Mouse (Mus musculus): ENCODE results near the gene Brdt. TPM values are rescaled to one million over a fixed set of nuclear protein-coding genes. Genes with fewer than 3 reads are reported as not detected.

The Brdt gene
- polyA plus RNA-seq, 1 experiment from 2014 or later, result 1.4 TPM

DNA sequence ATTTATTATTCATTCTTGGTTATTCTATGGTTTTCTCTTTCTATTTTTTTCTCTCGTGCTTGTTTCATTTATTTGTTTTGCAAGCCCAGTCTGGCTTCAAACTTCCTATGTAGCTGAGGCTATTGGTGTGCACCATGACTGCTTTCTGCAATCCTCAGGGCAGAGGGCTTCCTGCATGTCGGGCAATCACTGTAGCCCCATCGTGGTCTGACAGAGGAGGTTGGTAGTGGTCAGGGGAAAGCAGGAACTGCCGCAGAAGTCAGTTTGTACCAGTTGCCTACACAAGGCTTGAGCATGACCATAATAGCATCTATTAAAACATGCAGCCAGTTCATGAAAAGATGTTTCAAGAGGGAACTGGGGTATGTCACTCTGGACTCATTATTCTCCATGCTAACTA is 23.5 kb upstream of the Brdt start:
- no peaks in the 10 kb centered on the region for H3K27me3 ChIP-seq (replicated peaks; ENCODE audit: control insufficient read depth, insufficient read depth, low read length)
- H3K9me3 ChIP-seq (replicated peaks; ENCODE audit: control insufficient read depth, low read length), result no peaks in the 10 kb centered on the region
- DNase-seq (ENCODE audit: low spot score) (no peak), ATAC-seq (no peak)
- 85% methylated on average over 4 of the region's 4 CpGs for WGBS
- no peak overlapping the region for H3K27ac ChIP-seq (ENCODE audit: low read depth, low read length)
- H3K9ac ChIP-seq (ENCODE audit: low read length), result no peak overlapping the region
- H3K36me3 ChIP-seq (ENCODE audit: control insufficient read depth, insufficient read depth, low read length), result no peaks in the 10 kb centered on the region
- no peaks in the 10 kb centered on the region for H3K4me1 ChIP-seq (ENCODE audit: control insufficient read depth, insufficient read depth, low read length)
- H3K4me3 ChIP-seq (ENCODE audit: low read depth, low read length), result no peak overlapping the region
- H3K4me2 ChIP-seq (ENCODE audit: low read length), result no peak overlapping the region

DNA sequence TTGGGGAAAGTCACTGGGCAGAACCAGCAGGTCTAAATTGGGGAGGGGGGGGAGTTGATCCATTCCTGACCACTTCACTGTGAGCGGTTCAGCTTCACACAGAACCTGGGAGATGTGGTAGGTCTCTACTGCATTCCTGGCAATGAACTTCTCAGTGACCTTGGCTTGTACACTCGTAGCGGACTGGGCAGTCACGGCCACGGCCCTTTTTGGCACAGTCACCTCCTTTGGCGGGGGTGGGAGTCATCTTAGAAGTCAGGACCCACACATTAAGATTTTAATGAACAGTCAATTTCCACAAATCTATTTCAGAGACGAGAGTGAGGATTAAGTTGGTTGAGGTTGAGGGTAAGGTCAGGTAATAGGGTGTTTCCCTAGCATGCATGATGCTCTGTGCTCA is 13.8 kb upstream of the Brdt start:
- WGBS, result 93% methylated on average over 7 of the region's 7 CpGs
- no peak for DNase-seq (ENCODE audit: low spot score)
- Histone ChIP-seq H3K36me3 (ENCODE audit: control insufficient read depth, insufficient read depth, low read length) (no peaks in the 10 kb centered on the region), H3K4me3 (ENCODE audit: low read depth, low read length) (no peak overlapping the region), H3K4me1 (ENCODE audit: control insufficient read depth, insufficient read depth, low read length) (no peaks in the 10 kb centered on the region), H3K4me2 (ENCODE audit: low read length) (no peak overlapping the region), H3K27me3 (replicated peaks; ENCODE audit: control insufficient read depth, insufficient read depth, low read length) (no peaks in the 10 kb centered on the region), H3K9me3 (replicated peaks; ENCODE audit: control insufficient read depth, low read length) (no peaks in the 10 kb centered on the region), H3K9ac (ENCODE audit: low read length) (no peak overlapping the region), H3K27ac (ENCODE audit: low read depth, low read length) (no peak overlapping the region)
- ATAC-seq, result no peak

DNA sequence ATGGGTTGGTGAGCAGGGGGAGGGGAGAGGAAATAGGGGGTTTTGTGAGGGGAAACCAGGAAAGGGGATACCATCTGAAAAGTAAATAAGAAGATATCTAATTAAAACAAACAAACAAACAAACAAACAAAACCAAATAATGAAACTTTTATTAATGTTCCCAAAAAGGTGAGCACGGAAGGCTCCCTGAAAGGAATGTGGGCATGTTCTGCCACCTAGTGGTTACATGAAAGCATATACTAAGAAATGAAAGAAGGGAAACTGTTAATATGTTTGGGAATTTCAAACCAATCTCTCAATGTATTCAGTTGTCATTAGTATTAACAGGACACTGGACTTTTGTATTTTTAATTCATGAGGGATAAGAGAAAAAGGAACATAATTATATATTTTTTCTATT is 10.3 kb upstream of the Brdt start:
- H3K27ac ChIP-seq (ENCODE audit: low read depth, low read length), result no peak overlapping the region
- H3K9me3 ChIP-seq (replicated peaks; ENCODE audit: control insufficient read depth, low read length), result no peaks in the 10 kb centered on the region
- no peaks in the 10 kb centered on the region for H3K4me1 ChIP-seq (ENCODE audit: control insufficient read depth, insufficient read depth, low read length)
- no peak overlapping the region for H3K4me3 ChIP-seq (ENCODE audit: low read depth, low read length)
- no peak for ATAC-seq
- peak; percentile 75 for DNase-seq (ENCODE audit: low spot score)
- no peak overlapping the region for H3K9ac ChIP-seq (ENCODE audit: low read length)
- no peaks in the 10 kb centered on the region for H3K36me3 ChIP-seq (ENCODE audit: control insufficient read depth, insufficient read depth, low read length)
- H3K27me3 ChIP-seq (replicated peaks; ENCODE audit: control insufficient read depth, insufficient read depth, low read length), result no peaks in the 10 kb centered on the region
- H3K4me2 ChIP-seq (ENCODE audit: low read length), result no peak overlapping the region
- 14% methylated on average over 1 of the region's 1 CpGs for WGBS

DNA sequence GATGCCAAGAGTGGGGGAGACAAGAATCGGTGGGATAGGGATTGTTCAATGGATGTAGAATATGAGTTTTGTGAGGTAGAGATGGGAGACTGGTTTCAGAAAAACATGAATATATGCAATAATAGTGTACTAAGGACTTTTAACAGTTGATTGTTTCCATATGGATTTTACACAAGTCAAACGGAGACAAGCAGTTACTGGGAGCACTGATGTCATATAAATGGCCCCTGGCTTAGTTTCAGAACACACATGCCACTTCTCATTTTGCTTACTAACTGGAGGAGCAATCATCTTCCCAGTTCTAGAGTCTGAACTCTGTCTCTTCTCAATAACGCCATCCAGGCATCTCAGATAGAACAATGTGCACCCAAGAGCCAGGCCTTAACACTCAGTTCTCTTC is 9.4 kb downstream of the Brdt start:
- WGBS, result 87% methylated on average over 3 of the region's 3 CpGs
- Histone ChIP-seq H3K27me3 (replicated peaks; ENCODE audit: control insufficient read depth, insufficient read depth, low read length) (no peaks in the 10 kb centered on the region), H3K27ac (ENCODE audit: low read depth, low read length) (no peak overlapping the region), H3K4me1 (ENCODE audit: control insufficient read depth, insufficient read depth, low read length) (no peaks in the 10 kb centered on the region), H3K9ac (ENCODE audit: low read length) (no peak overlapping the region), H3K9me3 (replicated peaks; ENCODE audit: control insufficient read depth, low read length) (no peaks in the 10 kb centered on the region), H3K36me3 (ENCODE audit: control insufficient read depth, insufficient read depth, low read length) (no peaks in the 10 kb centered on the region), H3K4me3 (ENCODE audit: low read depth, low read length) (no peak overlapping the region), H3K4me2 (ENCODE audit: low read length) (no peak overlapping the region)
- no peak for ATAC-seq
- no peak for DNase-seq (ENCODE audit: low spot score)

DNA sequence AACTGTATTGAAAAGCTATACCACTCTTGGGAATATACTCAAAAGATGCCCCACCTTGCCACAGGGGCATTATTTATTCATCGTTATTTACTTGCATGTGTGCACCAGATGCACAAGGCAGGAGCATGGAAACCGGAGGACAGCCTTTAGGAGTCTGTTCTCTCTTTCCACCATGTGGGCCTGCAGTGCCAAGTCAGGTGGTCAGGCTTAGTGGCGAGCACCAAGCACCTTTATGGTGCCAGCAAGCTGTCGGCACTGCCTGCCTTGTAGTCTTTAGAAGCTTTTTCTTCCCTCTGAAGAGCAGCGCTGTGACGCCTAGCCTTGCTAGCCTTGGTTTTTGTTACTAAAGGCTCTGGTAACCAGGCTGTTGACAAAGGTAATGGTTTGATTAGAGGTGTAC is 11.9 kb downstream of the Brdt start:
- H3K27me3 ChIP-seq (replicated peaks; ENCODE audit: control insufficient read depth, insufficient read depth, low read length), result no peaks in the 10 kb centered on the region
- DNase-seq (ENCODE audit: low spot score) (no peak), ATAC-seq (no peak)
- H3K4me2 ChIP-seq (ENCODE audit: low read length), result no peak overlapping the region
- no peak overlapping the region for H3K4me3 ChIP-seq (ENCODE audit: low read depth, low read length)
- no peaks in the 10 kb centered on the region for H3K4me1 ChIP-seq (ENCODE audit: control insufficient read depth, insufficient read depth, low read length)
- WGBS, result 81% methylated on average over 6 of the region's 6 CpGs
- H3K9ac ChIP-seq (ENCODE audit: low read length), result no peak overlapping the region
- no peak overlapping the region for H3K27ac ChIP-seq (ENCODE audit: low read depth, low read length)
- no peaks in the 10 kb centered on the region for H3K36me3 ChIP-seq (ENCODE audit: control insufficient read depth, insufficient read depth, low read length)
- H3K9me3 ChIP-seq (replicated peaks; ENCODE audit: control insufficient read depth, low read length), result no peaks in the 10 kb centered on the region

DNA sequence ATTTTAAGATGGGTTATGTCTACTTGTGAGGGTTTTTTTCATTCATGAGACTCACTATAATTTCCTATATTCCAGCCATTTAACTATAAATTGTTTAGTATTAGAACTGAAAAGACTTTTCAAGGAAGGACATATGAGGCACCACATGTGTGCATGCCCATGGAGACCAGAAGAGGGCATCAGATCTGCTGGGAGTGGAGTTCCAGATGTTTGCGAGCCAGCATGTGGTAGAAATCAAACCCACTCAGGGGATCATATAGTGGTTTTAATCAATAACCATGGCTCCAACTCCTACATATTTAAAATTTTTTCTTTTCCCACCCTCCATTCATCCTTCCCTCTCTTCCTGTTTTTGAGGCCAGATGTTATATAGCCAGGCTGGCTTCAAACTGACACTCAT is 15.3 kb downstream of the Brdt start:
- no peaks in the 10 kb centered on the region for H3K9me3 ChIP-seq (replicated peaks; ENCODE audit: control insufficient read depth, low read length)
- H3K9ac ChIP-seq (ENCODE audit: low read length), result no peak overlapping the region
- WGBS, result 67% methylated on average over 1 of the region's 1 CpGs
- no peaks in the 10 kb centered on the region for H3K27me3 ChIP-seq (replicated peaks; ENCODE audit: control insufficient read depth, insufficient read depth, low read length)
- H3K27ac ChIP-seq (ENCODE audit: low read depth, low read length), result no peak overlapping the region
- no peak overlapping the region for H3K4me2 ChIP-seq (ENCODE audit: low read length)
- ATAC-seq (no peak), DNase-seq (ENCODE audit: low spot score) (no peak)
- H3K4me3 ChIP-seq (ENCODE audit: low read depth, low read length), result no peak overlapping the region
- no peaks in the 10 kb centered on the region for H3K36me3 ChIP-seq (ENCODE audit: control insufficient read depth, insufficient read depth, low read length)
- no peaks in the 10 kb centered on the region for H3K4me1 ChIP-seq (ENCODE audit: control insufficient read depth, insufficient read depth, low read length)

DNA sequence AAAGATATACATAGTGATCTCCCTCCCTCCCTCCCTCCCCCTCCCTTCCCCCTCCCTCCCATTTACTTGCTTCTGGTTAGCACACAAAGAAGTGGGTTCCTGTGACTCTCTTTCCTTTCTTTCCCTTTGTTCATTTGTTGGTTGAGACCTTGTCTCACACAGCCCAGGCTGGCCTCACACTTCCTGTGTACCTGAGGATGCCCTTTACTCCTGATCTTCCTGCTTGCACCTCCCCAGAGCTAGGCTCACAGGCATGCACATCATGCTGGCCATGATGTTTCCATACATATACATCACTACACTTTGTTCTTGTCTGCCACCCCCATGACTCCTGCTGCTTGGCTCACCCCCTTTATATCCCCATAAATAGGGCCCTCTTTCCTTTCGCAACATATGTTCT is 21.6 kb downstream of the Brdt start:
- Histone ChIP-seq H3K4me1 (ENCODE audit: control insufficient read depth, insufficient read depth, low read length) (no peaks in the 10 kb centered on the region), H3K27me3 (replicated peaks; ENCODE audit: control insufficient read depth, insufficient read depth, low read length) (no peaks in the 10 kb centered on the region), H3K9me3 (replicated peaks; ENCODE audit: control insufficient read depth, low read length) (no peaks in the 10 kb centered on the region), H3K4me3 (ENCODE audit: low read depth, low read length) (no peak overlapping the region), H3K36me3 (ENCODE audit: control insufficient read depth, insufficient read depth, low read length) (no peaks in the 10 kb centered on the region), H3K9ac (ENCODE audit: low read length) (no peak overlapping the region), H3K27ac (ENCODE audit: low read depth, low read length) (no peak overlapping the region), H3K4me2 (ENCODE audit: low read length) (no peak overlapping the region)
- WGBS, result 86% methylated on average over 1 of the region's 1 CpGs
- no peak for ATAC-seq
- no peak for DNase-seq (ENCODE audit: low spot score)

DNA sequence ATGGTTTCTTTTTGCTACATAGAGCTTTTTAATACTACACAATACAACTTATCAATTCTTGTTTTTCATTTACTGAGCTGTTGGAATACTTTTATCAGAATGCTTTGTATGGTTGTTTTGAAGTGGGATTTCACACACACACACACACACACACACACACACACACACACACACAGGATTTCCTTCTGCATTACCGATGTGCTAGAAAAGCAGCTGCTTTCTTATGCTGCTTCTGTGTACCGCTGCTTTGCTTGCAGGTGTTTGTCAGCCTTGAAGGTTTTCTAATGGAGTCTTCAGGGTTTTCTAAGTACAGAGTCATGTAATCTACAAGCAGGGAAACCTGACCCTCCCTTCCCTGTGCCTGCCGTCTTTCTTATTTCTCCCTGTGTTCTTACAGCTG is 23.0 kb downstream of the Brdt start:
- Histone ChIP-seq H3K4me2 (ENCODE audit: low read length) (no peak overlapping the region), H3K27me3 (replicated peaks; ENCODE audit: control insufficient read depth, insufficient read depth, low read length) (no peaks in the 10 kb centered on the region), H3K9me3 (replicated peaks; ENCODE audit: control insufficient read depth, low read length) (no peaks in the 10 kb centered on the region), H3K4me1 (ENCODE audit: control insufficient read depth, insufficient read depth, low read length) (no peaks in the 10 kb centered on the region), H3K27ac (ENCODE audit: low read depth, low read length) (no peak overlapping the region), H3K36me3 (ENCODE audit: control insufficient read depth, insufficient read depth, low read length) (no peaks in the 10 kb centered on the region), H3K9ac (ENCODE audit: low read length) (no peak overlapping the region), H3K4me3 (ENCODE audit: low read depth, low read length) (no peak overlapping the region)
- WGBS, result 75% methylated on average over 3 of the region's 3 CpGs
- ATAC-seq (no peak), DNase-seq (ENCODE audit: low spot score) (no peak)

DNA sequence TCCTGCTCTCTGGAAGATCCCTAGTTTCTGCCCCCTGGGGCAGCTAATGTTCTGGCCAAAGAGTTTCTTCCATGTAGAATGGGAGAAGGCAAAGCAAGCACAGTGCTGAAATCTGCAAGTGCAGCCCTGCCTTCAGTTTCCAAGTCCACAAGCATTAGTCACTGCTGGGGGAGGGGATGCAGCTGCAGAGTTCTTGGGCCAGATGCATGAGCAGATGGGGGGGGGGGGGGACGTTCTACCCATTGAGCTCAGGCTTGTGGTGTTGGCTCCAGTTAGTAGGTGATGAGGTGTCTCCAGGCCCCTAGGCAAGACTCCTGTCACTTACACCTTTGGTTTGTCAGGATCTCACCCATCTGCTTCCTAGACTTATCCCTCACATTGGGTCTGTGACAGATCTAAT is 24.8 kb downstream of the Brdt start:
- no peaks in the 10 kb centered on the region for H3K27me3 ChIP-seq (replicated peaks; ENCODE audit: control insufficient read depth, insufficient read depth, low read length)
- H3K36me3 ChIP-seq (ENCODE audit: control insufficient read depth, insufficient read depth, low read length), result no peaks in the 10 kb centered on the region
- H3K4me1 ChIP-seq (ENCODE audit: control insufficient read depth, insufficient read depth, low read length), result no peaks in the 10 kb centered on the region; the same call in 1 of the 2 replicates
- no peak overlapping the region for H3K27ac ChIP-seq (ENCODE audit: low read depth, low read length)
- ATAC-seq (no peak), DNase-seq (ENCODE audit: low spot score) (no peak)
- H3K9ac ChIP-seq (ENCODE audit: low read length), result no peak overlapping the region
- no peak overlapping the region for H3K4me3 ChIP-seq (ENCODE audit: low read depth, low read length)
- H3K9me3 ChIP-seq (replicated peaks; ENCODE audit: control insufficient read depth, low read length), result no peaks in the 10 kb centered on the region
- WGBS, result 56% methylated on average over 1 of the region's 1 CpGs
- no peak overlapping the region for H3K4me2 ChIP-seq (ENCODE audit: low read length)

DNA sequence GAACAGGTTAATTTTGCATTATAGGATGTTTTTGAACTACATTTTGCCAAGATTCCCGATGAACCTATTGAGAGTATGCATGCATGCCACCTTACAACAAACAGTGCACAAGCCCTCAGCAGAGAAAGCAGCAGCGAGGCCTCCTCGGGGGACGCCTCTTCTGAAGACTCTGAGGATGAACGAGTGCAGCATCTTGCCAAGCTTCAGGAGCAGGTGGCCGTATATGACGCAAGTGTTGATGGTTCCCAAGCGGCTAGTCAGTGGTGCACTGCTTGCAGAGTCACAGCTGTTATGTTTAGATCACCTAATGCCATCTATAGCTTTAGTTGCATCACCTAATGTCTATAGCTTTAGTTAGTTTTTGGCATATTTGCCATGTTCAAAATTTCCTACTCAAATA is 26.8 kb downstream of the Brdt start:
- Histone ChIP-seq H3K36me3 (ENCODE audit: control insufficient read depth, insufficient read depth, low read length) (no peaks in the 10 kb centered on the region), H3K27me3 (replicated peaks; ENCODE audit: control insufficient read depth, insufficient read depth, low read length) (no peaks in the 10 kb centered on the region), H3K9me3 (replicated peaks; ENCODE audit: control insufficient read depth, low read length) (no peaks in the 10 kb centered on the region), H3K4me3 (ENCODE audit: low read depth, low read length) (no peak overlapping the region), H3K4me2 (ENCODE audit: low read length) (no peak overlapping the region), H3K27ac (ENCODE audit: low read depth, low read length) (no peak overlapping the region), H3K9ac (ENCODE audit: low read length) (no peak overlapping the region), H3K4me1 (ENCODE audit: control insufficient read depth, insufficient read depth, low read length) (no peaks in the 10 kb centered on the region; the same call in 1 of the 2 replicates)
- ATAC-seq (no peak), DNase-seq (ENCODE audit: low spot score) (no peak)
- 88% methylated on average over 8 of the region's 8 CpGs for WGBS
